Mouse (Mus musculus) CD4-positive naive resting alpha-beta T cell, adult 76 days (primary cell): Measurements from ENCODE around the gene Stil. TPM values are rescaled to one million over a fixed set of nuclear protein-coding genes. Genes with fewer than 3 reads are reported as not detected.

ENCODE experiments used
- total RNA-seq: library from RNA; stranded (reverse); gene quantifications from one replicate; pipeline ENCODE4 v1.2.4, GENCODE M21; 2023

The Stil gene
- total RNA-seq, result 1.9 TPM

GRCm38 (mm10) chr4:114999773-115000428 lies at the start of gene Stil:
Gene Stil, plus strand, starts transcription at chr4:115000159.

DNA sequence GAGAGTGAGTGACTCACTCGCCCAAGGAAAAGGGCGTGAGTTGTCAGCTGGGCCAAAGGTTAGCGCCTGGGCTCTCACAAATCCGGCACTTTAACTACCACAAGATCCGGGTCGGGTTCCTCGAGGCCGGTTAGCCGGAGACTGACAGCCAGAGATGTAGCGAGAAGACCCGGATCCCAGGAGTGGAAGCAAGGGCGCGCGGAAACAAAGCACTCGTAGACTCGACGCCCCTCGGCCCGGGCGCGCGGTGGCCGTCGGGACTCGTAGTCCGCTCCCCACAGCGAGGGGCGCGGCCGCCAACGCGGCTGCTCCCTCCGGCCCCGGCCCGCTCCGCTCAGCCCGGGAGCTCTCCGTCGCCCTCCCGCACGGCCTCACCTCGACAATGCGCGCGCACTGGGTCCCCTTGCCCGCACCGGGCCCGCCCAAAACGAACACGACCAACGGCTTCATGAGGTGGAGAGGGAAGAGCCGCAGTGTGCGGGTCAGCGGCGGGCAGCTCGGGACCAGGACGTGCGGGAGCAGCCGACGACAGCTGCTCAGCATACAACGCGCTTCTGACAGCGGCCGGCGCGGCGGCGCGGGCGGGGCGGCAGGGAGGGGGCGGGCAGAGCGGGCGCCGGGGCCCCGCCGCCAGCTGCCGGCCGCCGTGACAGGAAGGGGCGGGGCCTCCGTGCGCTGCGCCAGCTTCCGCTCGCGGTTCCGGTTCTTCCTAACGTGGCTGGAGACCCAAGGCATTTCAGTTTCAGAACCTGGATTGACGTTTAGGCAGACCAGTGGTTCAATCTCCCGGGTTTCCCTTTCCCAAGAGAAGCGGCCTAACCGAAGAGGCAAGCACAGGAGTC lies 13.1 kb upstream of the Stil start, which contains the start of gene Cmpk1:
Cmpk1 (minus strand) TSS at position 651 of the 842 bp plus-strand sequence.

GRCm38 (mm10) chr4:115056371-115056920 lies 56.5 kb downstream of the Stil start, which contains the start of gene Tal1:
Gene Tal1, plus strand, starts transcription at chr4:115056426.

DNA sequence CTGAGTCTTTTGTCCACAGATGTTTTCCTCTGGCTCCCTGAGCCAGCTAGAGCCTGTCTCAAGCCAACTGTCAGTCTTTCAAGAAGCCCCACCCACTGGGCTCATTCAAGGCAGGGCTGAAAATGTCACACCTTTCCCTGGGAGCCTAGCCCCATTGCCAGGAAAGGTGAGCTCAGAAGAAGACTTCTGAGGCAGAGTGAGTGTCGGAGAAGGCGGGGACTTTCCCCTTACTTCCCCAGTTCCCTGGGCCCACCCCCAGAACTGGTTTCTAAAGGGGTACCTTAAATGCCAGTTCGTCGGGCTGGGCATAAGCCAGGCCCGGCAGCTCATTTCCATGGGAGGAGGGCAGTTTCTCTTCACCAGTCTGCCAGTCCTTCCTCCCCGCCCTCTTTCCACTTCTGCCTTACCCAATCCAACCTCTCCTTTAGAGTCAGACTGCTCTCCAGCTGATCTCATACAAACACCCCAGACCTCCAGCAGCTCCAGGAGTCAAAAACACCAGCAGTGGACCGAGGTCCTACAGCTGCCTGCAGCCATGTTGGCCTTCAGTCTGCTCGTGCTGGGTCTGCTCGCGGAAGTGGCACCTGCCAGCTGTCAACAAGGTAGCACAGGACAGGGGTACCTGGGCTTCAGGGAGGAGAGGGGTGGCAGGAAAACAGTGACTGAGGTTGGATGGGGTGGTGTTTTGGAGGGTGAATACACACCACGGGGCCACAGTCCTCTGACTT lies 88.8 kb downstream of the Stil start, which contains the start of gene Pdzk1ip1:
Pdzk1ip1 (plus strand) TSS at position 98 of the 728 bp plus-strand sequence.

Other genes with a start within 250 kb of the Stil start
- not detected for gene Gm12830, start 178.4 kb upstream of the Stil start, total RNA-seq
- 1.3 TPM for gene Foxd2, start 91.3 kb upstream of the Stil start, total RNA-seq
- gene Foxe3, start 74.1 kb upstream of the Stil start, total RNA-seq, result not detected
- 50.9 TPM for gene Cmpk1, start 12.9 kb upstream of the Stil start, total RNA-seq
- gene Tal1, start 56.3 kb downstream of the Stil start, total RNA-seq, result 1.1 TPM
- gene Pdzk1ip1, start 88.5 kb downstream of the Stil start, total RNA-seq, result 0.94 TPM
- not detected for gene Cyp4x1, start 134.1 kb downstream of the Stil start, total RNA-seq
- gene Cyp4a29, start 241.9 kb downstream of the Stil start, total RNA-seq, result not detected